Mouse (Mus musculus) heart, postnatal 0 days (tissue): ENCODE data around the gene Cacna1c.

Source experiments
- CTCF ChIP-seq: IDR thresholded peaks from 2 replicates; pipeline ENCODE4 v1.5.1; 2016; ENCODE audit warnings: antibody characterized with exemption, control low read depth, low read depth
- EP300 ChIP-seq: IDR thresholded peaks from 2 replicates; pipeline ENCODE4 v1.6.1; 2016; ENCODE audit warnings: antibody characterized with exemption, low read depth

DNA sequence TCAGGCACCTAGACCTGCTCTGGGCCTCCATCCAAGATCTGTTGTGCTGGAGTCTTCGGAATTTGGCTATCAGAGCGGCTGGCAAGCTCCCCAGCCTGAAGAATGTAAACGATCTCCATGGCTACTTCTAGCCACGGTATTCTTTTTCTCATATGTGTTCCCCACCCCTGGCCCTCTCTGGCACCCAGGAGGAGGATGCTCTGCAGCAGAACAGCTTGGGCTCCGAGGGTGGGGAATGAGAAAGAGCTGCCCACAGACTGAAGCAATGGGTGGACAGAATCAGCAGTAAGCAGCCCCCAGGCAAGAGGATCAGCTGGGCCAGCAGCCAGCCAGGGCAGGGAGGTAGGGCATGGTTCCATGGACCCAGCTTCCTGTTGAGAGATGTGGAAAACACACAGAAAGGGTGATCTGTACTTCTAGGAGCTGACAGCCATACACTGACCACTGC, 404.3 kb downstream of the Cacna1c start:
- no peak for TF ChIP-seq CTCF
- no peak for TF ChIP-seq EP300
